Mouse (Mus musculus) lung, postnatal 4 days (tissue): ENCODE results near the gene Pip4k2c.
A peak's percentile ranks its signal among the peaks of the same experiment; 100 is the strongest.

Source experiments
- DNase-seq, 2 experiments: peaks; one replicate each; pipeline ENCODE4 v3.0.0; 2021

Pip4k2c gene

GRCm38 (mm10) chr10:127211414-127211854 lies at the start of gene Pip4k2c:
Gene Pip4k2c, minus strand, starts transcription at chr10:127211585.
- DNase-seq = peak; percentile 92 to 95

GRCm38 (mm10) chr10:127258489-127258888 lies 47.1 kb upstream of the Pip4k2c start:
- no peak for DNase-seq

- DNase-seq = no peak
Measured at GRCm38 (mm10) chr10:127257790-127258189, 46.4 kb upstream of the Pip4k2c start.

GRCm38 (mm10) chr10:127255625-127256345 lies 44.4 kb upstream of the Pip4k2c start:
- peak; percentile 80 to 81 for DNase-seq

- DNase-seq = no peak
Measured at GRCm38 (mm10) chr10:127250810-127251209, 39.4 kb upstream of the Pip4k2c start.

DNA sequence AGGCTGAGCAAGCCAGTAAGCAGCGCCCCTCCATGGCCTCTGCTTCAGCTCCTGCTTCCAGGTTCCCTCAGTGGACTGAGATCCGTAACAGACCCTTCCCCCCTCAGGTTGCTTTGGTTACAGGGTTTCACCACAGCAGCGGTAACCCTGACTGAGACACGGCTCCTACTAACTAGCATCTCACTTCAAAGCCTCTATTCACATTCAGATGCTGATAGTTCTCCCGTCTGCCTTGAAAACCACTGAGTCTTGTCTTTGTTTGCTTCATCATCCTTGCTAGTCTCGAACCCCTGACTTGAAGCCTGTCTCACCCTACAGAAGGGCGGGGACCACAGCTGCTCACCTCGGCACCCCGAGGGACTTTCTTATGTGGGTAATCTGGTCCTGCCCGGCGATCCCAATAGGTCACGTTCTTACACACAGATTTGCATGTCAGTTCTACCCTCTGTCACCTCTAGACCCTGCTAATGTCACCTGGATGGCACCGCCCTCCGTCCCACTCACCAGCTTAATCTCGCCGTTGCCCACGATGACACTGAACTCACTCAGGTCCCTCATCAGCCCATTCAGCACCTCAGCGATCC lies 26.9 kb upstream of the Pip4k2c start:
- DNase-seq = no peak

DNA sequence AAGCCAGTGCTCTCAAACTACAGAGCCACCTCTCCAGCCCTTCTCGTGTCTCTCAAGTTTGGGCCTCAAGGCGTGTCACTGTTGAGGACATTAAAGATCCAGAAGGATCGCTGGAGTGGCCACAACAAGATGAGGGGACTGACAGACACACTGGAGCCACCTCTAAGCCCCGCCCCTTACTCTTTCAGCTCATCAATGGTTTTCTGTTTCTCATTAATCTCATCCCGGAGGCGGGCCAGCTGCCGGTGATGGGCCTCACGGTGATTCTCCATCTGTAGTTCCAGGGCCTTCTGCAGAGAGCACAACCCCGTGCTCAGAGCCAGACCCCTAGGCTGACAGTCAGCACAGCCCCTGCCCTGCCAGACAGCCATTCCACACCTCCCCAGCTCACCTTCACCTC lies 25.2 kb upstream of the Pip4k2c start:
- DNase-seq = no peak

GRCm38 (mm10) chr10:127233141-127233540 lies 21.8 kb upstream of the Pip4k2c start:
- DNase-seq = no peak

GRCm38 (mm10) chr10:127231741-127232140 lies 20.4 kb upstream of the Pip4k2c start:
- DNase-seq = no peak

DNA sequence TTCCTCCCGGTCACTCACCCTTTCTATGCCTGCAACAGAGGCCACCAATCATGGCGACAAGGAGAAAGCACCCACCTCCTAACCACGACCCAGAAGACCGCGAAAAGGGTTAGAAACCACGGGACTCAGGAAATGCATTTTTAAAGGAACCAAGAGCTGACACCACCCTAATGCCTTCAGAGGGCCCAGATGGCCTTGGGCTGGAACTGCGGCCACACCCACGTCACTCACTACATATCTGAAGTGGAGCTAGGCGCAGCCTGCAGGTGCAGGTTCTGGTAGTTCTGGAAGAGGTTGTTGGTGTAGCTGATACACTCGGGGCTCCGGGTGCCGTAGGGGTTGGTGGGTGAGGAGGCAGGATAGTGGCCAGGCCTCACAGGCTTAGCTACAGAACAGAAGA lies 19.3 kb upstream of the Pip4k2c start:
- no peak for DNase-seq

- peak in 1 of 2 experiments; percentile 59 for DNase-seq
Measured at GRCm38 (mm10) chr10:127228897-127229296, 17.5 kb upstream of the Pip4k2c start.

- no peak for DNase-seq
Measured at GRCm38 (mm10) chr10:127227163-127227562, 15.8 kb upstream of the Pip4k2c start.

DNA sequence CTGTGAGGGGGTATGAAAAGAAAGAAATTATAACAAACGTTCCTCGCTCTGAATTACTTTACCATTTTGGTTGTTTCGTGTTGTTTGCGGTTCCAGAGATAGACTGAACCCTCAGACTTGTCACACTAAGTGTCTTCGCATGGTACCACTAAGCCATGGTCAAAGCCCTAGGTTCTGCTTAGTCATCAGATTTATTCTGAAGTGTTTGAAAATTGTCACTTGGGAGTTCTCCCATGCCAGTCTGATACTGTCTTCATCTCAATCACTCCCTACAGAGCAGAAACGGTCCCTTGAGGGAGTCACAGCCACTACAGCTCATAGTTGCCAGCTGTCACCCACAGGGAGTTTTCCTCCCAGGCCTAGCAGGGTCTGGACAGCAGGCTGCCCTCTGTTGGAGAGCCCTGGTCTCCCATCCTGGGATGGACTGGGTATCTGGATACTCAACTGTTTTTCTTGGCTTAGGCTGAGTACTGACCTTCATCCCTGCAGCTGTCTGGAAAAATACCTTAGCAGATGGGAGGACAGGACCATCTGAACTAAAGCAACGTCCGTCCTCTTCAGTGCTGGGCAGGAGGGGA lies 15.0 kb upstream of the Pip4k2c start:
- DNase-seq = peak in 1 of 2 experiments; percentile 48

DNA sequence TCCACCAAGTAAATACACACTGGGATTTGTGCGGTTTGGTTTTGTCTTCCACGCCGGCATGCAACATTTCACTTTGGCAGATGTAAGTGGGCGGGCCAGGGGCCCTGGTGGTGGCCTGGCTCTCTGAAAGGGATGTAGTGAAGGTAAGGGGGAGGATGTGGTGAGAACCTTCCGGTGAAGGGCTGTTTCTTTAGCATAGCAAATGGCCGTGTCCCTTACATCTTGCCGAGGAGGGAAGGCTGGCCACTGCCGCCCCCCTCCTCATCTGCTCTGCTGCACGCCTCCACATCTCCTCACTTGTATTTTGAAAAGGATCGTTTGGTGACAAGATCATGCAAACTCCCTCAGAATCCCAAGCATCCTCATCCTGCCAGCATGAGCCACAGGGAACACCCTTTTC lies 14.3 kb upstream of the Pip4k2c start:
- DNase-seq = no peak

GRCm38 (mm10) chr10:127225213-127225612 lies 13.8 kb upstream of the Pip4k2c start:
- DNase-seq = no peak

DNA sequence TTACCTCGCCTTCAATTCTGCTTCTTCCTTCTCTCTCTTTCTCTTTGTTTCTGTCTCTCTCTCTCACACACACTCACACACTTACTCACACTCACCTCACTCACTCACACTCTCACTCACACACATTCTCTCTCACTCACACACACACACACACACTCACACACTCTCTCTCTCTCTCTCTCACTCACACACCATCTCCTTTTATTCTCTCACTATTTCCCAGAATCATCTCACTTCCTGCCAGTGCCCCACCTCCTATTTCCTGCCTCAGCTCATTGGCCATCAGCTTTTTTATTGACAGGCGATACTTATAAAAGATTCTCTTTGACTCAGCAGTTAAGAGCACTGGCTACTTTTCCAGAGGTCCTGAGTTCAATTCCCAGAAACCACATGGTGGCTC lies 7.0 kb upstream of the Pip4k2c start:
- DNase-seq = no peak

DNA sequence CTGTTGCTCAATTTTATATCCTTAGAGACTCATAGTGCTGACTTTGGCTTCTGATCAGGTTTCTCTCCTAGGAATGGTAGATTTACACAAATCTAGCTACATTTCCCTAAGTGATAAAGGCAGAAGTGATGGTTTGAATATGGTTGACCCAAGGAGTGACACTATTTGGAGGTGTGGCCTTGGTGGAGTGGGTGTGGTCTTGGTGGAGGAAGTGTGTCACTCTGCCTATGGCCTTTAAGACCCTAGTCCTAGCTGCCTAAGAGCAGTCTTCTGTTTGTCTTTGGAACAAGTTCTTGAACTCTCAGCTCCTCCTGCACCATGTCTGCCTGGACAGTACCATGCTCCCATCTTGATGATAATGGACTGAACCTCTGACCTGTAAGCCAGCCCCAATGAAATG lies 5.8 kb upstream of the Pip4k2c start:
- no peak for DNase-seq

GRCm38 (mm10) chr10:127216456-127216855 lies 5.1 kb upstream of the Pip4k2c start:
- no peak for DNase-seq

DNA sequence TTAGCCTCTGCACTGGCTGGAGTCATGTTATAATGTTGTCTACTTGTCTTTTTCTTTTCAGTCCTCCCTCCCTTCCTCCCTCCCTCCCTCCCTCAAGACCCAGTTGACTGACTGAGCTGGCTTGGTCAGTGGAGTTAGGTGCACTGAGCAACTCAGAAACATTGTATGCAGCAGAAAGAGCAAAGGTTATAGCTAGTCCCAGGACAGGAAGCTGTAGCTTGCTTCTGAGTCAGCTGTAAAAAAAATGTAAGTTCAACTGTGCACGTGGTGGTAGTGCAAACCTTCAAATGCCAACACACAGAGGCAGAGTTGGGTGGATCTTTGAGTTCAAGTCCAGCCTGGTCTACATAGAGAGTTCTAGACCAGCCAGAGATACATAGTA lies 3.0 kb upstream of the Pip4k2c start:
- no peak for DNase-seq

DNA sequence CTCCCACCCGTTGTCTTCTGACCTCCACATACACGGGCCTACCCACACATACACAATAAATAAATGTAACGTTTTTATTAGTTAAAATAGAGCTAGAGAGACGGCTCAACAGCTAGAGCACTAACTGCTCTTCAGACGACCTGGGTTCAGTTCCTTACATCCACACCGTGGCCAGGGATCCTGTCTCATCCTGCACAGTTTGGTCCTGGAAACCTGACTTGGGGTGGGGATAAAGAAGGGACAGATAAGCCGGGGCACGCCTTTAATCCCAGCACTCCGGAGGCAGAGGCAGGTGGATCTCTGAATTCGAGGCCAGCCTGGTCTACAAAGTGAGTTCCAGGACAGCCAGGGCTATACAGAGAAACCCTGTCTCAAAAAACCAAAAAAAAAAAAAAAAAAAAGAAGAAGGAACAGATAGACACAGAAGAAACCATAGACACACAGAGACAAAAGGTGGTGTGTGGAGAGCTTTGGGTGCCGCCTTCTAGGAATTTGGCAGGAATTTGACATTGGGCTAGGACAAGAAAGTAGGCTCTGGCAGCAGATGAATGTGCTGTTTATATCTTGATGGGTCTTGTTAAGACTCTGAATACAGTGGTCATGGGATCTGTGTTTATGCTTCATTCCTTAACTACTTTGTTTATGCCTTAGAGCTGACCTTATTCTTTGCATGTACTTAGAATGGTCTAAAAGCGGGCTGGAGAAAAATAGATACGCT lies 2.5 kb upstream of the Pip4k2c start:
- no peak for DNase-seq

- no peak for DNase-seq
Measured at GRCm38 (mm10) chr10:127213272-127213671, 1.9 kb upstream of the Pip4k2c start.

- DNase-seq = peak in 1 of 2 experiments; percentile 43
Measured at GRCm38 (mm10) chr10:127210961-127211405, 402 bp downstream of the Pip4k2c start.

DNA sequence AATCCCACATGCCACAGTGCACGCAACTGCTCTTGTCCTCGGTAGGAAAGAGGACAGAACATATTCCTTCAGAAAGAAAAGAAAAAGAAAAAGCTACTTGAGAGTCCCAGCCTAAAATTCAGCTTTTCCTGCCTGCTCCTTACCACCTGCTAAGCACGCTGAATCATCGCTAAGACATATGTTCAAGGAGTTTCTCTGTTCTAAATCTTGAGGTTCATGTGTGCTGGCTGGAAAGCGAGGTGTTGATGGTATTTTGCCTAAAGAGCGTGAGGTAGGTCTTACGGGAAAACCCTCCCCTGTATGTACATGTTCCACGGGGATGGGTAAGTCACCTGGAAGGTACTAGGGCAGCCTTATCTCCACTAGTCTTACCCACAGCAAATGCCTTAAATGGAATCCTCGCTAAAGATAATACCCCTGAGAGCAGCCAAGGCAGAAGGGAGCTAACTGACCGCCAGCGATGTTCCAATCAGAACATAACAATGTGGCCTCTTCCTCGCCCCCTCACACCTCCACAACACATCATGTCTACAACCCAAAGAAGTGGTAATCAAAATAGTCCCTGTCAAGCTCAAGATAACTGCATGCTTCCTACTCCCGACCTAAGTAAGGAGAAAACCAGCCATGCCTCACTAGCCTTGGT lies 1.3 kb downstream of the Pip4k2c start:
- DNase-seq = no peak
